Mouse (Mus musculus) midbrain, embryonic 14.5 days (tissue): Measurements from ENCODE around the gene Traf3ip3. TPM values are rescaled to one million over a fixed set of nuclear protein-coding genes. Genes with fewer than 3 reads are reported as not detected.

Experiments
- ATAC-seq: fragments of 200-750 bp; cut with Nextera tagmentation; 2 replicates; pipeline ENCODE4 v1.8.0; 2017; ENCODE audit warnings: moderate number of reproducible peaks, moderate library complexity; ENCODE audit not compliant: low FRiP score, low TSS enrichment
- DNase-seq: peaks from one replicate; pipeline ENCODE4 v3.0.0-alpha.2; 2015
- H3K27ac ChIP-seq: fragments of 300-500 bp; sonication (generic); replicated peaks from 2 replicates; pipeline ENCODE4 v1.5.1; 2014; ENCODE audit warnings: mild to moderate bottlenecking, low read depth, low read length, moderate library complexity
- H3K27me3 ChIP-seq: fragments of 300-500 bp; sonication (generic); 2 replicates; pipeline ENCODE4 v1.6.1; 2014; ENCODE audit warnings: low read length, control low read depth, mixed read lengths; ENCODE audit not compliant: control insufficient read depth, insufficient read depth
- H3K36me3 ChIP-seq: fragments of 300-500 bp; sonication (generic); 2 replicates; pipeline ENCODE4 v1.6.1; 2014; ENCODE audit warnings: low read length, control low read depth; ENCODE audit not compliant: control insufficient read depth, insufficient read depth
- H3K4me1 ChIP-seq: fragments of 300-500 bp; sonication (generic); 2 replicates; pipeline ENCODE4 v1.6.1; 2014; ENCODE audit warnings: mild to moderate bottlenecking, antibody characterized with exemption, low read length, control low read depth; ENCODE audit not compliant: control insufficient read depth, insufficient read depth
- H3K4me2 ChIP-seq: fragments of 300-500 bp; sonication (generic); 2 replicates; pipeline ENCODE4 v1.6.1; 2014; ENCODE audit warnings: mild to moderate bottlenecking, low read length, moderate library complexity
- H3K4me3 ChIP-seq: fragments of 300-500 bp; sonication (generic); replicated peaks from 2 replicates; pipeline ENCODE4 v1.5.1; 2014; ENCODE audit warnings: low read depth, low read length
- H3K9ac ChIP-seq: fragments of 300-500 bp; sonication (generic); replicated peaks from 2 replicates; pipeline ENCODE4 v1.6.1; 2014; ENCODE audit warnings: mild to moderate bottlenecking, low read length, moderate library complexity
- H3K9me3 ChIP-seq: fragments of 300-500 bp; sonication (generic); 2 replicates; pipeline ENCODE4 v1.6.1; 2016; ENCODE audit warnings: low read length, control low read depth, mixed read lengths; ENCODE audit not compliant: control insufficient read depth
- WGBS: fragments of 180-500 bp; shearing (Covaris S2); extraction: QIAGEN DNeasy Blood & Tissue Kit; methylation state at CpG from one replicate; pipeline ENCODE4 v1.1.7; 2014; 5-methylcytosine and 5-hydroxymethylcytosine counted together
- polyA plus RNA-seq: library from polyadenylated mRNA; unstranded; fragments of >200 nt; fragmentation: Nextera tagmentation; extraction: Ambion mirVana; gene quantifications from 2 replicates; pipeline ENCODE4 v1.2.1, GENCODE M21; 2014

The Traf3ip3 gene
- polyA plus RNA-seq, 1 experiment from 2014 or later: 1.4 TPM

DNA sequence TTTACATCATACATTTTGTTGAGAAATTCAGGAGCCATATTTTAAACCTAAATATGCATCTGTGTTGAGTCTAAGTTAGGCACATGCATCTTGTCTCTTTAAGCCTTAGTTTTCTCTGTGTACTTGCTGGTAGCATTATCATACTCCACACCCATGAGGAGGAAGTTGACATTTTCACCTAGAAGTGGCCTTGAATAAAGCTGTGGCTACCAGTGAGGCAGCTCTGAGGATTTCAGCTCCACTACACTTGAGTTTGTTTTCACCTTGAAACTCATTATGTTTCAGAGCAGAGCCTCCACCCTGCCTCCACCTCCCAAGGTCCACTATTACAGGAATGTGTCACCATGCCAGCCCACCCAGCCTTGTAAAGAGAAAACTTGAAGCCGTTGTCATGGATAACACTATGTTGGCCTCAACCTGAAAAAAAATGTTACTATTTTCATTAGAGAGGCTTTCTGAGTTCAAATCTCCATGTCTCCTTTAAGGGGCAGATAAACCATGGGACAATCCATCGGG, 32.7 kb upstream of the Traf3ip3 start:
- ATAC-seq (no peak), DNase-seq (no peak)
- Histone ChIP-seq H3K9ac (no peak overlapping the region), H3K27ac (no peak overlapping the region), H3K4me1 (no peaks in the 10 kb centered on the region), H3K4me2 (no peak overlapping the region), H3K27me3 (no peaks in the 10 kb centered on the region), H3K4me3 (no peak overlapping the region), H3K36me3 (no peaks in the 10 kb centered on the region), H3K9me3 (no peaks in the 10 kb centered on the region)
- 92% methylated on average over 2 of the region's 2 CpGs for WGBS

- 89% methylated on average over 2 of the region's 2 CpGs for WGBS
- Histone ChIP-seq H3K9me3 (no peaks in the 10 kb centered on the region), H3K9ac (no peak overlapping the region)
Measured at GRCm38 (mm10) chr1:193232732-193233131, 31.2 kb upstream of the Traf3ip3 start.

GRCm38 (mm10) chr1:193230935-193231334, 29.4 kb upstream of the Traf3ip3 start:
- Histone ChIP-seq H3K9me3 (no peaks in the 10 kb centered on the region), H3K36me3 (no peaks in the 10 kb centered on the region), H3K9ac (no peak overlapping the region), H3K4me1 (no peaks in the 10 kb centered on the region), H3K27me3 (no peaks in the 10 kb centered on the region), H3K4me3 (no peak overlapping the region), H3K27ac (no peak overlapping the region), H3K4me2 (no peak overlapping the region)
- no peak for DNase-seq
- 76% methylated on average over 5 of the region's 5 CpGs for WGBS
- ATAC-seq: no peak

More at GRCm38 (mm10) chr1:193232732-193233131, 31.2 kb upstream of the Traf3ip3 start:
- Histone ChIP-seq H3K4me2 (no peak overlapping the region), H3K4me1 (no peaks in the 10 kb centered on the region), H3K27ac (no peak overlapping the region), H3K4me3 (no peak overlapping the region), H3K27me3 (no peaks in the 10 kb centered on the region), H3K36me3 (no peaks in the 10 kb centered on the region)
- ATAC-seq (no peak), DNase-seq (no peak)

DNA sequence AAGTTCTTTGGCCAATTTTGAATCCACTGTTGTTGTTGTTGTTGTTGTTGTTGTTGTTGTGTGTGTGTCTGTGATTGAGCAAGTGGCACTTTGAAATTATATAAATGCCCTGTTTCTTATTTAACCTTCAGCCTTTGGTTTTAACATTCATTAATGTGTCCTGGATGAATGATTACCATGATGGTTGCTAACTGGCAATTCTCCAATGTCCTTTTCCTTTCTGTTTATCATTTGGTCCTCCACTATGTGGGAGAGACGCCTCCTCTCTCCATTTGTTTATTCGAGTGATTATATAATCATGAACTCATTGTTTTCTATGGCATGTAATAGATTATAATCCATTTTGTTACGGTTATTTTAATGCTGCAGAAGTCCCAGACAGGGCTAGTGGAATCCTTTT, 29.0 kb upstream of the Traf3ip3 start:
- ATAC-seq: no peak
- DNase-seq: no peak
- Histone ChIP-seq H3K27me3 (no peaks in the 10 kb centered on the region), H3K9ac (no peak overlapping the region), H3K36me3 (no peaks in the 10 kb centered on the region), H3K27ac (no peak overlapping the region), H3K9me3 (no peaks in the 10 kb centered on the region), H3K4me2 (no peak overlapping the region), H3K4me3 (no peak overlapping the region), H3K4me1 (no peaks in the 10 kb centered on the region)
- WGBS: 82% methylated on average over 3 of the region's 3 CpGs

GRCm38 (mm10) chr1:193229570-193229969, 28.1 kb upstream of the Traf3ip3 start:
- no peak for ATAC-seq
- no peak for DNase-seq
- H3K4me2 ChIP-seq: no peak overlapping the region
- no peak overlapping the region for H3K27ac ChIP-seq
- H3K36me3 ChIP-seq: no peaks in the 10 kb centered on the region
- no peak overlapping the region for H3K4me3 ChIP-seq
- no peaks in the 10 kb centered on the region for H3K9me3 ChIP-seq
- WGBS: 93% methylated on average over 5 of the region's 5 CpGs
- H3K27me3 ChIP-seq: no peaks in the 10 kb centered on the region
- no peaks in the 10 kb centered on the region for H3K4me1 ChIP-seq
- no peak overlapping the region for H3K9ac ChIP-seq

DNA sequence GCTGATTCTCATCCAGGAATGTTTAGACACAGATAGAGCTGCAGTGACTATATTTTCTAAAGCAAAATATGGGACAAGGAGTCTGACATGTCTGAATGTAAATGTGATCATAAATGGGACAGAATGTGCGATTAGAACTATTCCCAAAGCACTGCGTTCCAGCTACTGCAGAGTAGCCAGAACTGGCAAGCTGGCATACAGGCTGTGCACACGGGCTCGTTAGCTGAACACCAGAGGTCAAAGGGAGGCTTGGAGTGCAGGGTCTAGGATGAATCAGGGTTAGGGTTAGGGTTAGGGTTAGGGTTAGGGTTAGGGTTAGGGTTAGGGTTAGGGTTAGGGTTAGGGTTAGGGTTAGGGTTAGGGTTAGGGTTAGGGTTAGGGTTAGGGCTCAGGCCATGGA, 26.0 kb upstream of the Traf3ip3 start:
- no peaks in the 10 kb centered on the region for H3K4me1 ChIP-seq
- H3K4me3 ChIP-seq: no peak overlapping the region
- no peaks in the 10 kb centered on the region for H3K9me3 ChIP-seq
- H3K27ac ChIP-seq: no peak overlapping the region
- DNase-seq (no peak), ATAC-seq (no peak)
- H3K4me2 ChIP-seq: no peak overlapping the region
- H3K36me3 ChIP-seq: no peaks in the 10 kb centered on the region
- no peak overlapping the region for H3K9ac ChIP-seq
- H3K27me3 ChIP-seq: no peaks in the 10 kb centered on the region
- WGBS: 68% methylated on average over 4 of the region's 4 CpGs

DNA sequence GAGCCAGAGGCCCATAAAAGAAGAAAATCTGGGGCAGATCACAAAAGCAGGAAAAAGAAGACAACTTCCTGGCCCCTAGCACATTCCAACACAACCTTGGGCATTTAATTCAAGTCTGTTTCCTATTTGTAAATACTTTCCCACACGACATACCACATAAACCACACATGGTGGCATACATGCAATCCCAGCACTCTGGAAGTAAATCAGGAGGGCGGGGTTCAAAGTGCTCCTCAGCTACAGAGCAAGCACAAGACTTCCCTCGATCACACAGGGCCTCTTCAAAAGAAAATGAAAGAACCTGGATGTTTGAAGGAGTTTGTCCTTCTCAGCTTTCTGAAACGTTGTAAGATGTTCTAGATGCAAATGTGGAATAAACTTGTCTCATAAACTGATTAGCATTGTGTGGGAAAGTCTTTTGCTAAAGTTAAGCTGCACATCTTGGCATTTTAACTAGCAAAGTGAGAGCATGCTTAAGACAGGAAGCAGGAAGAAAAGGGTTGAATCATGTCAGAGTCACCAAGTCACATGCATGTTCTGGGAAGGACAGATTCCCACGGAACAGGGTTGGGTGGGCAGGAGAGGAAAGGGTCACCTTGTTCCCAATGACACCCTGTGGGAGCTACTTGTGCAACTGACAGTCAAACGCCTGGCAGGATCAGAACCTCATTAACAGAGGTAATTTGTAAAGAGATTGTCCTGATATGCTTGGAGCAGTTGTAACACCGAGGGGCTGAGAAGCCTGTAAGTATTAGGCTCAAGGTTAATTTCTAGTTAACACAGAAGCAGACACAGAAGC, 25.4 kb upstream of the Traf3ip3 start:
- ATAC-seq (no peak), DNase-seq (no peak)
- H3K9ac ChIP-seq: no peak overlapping the region
- H3K36me3 ChIP-seq: no peaks in the 10 kb centered on the region
- H3K27ac ChIP-seq: no peak overlapping the region
- H3K9me3 ChIP-seq: no peaks in the 10 kb centered on the region
- WGBS: 54% methylated on average over 7 of the region's 7 CpGs
- no peak overlapping the region for H3K4me3 ChIP-seq
- H3K4me2 ChIP-seq: no peak overlapping the region
- no peaks in the 10 kb centered on the region for H3K27me3 ChIP-seq
- no peaks in the 10 kb centered on the region for H3K4me1 ChIP-seq

DNA sequence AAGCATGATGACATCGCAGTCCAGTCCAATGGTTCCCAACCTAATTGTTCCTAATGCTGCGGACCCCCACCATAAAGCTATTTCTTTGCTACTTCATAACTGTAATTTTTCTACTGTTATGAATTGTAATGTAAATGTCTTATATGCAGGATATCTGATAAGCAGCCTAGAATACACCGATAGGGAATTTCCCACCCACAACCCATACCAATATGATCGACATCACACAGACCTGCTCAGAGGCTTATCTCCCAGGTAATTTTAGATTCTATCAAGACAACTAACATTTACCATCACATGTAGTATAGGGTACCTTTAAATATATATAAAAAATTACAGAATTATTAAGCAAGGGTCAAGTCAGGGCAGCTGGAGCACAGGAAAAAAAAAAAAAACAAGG, 24.6 kb upstream of the Traf3ip3 start:
- WGBS: 96% methylated on average over 4 of the region's 4 CpGs
- Histone ChIP-seq H3K36me3 (no peaks in the 10 kb centered on the region), H3K4me3 (no peak overlapping the region), H3K9me3 (no peaks in the 10 kb centered on the region), H3K4me1 (no peaks in the 10 kb centered on the region), H3K27me3 (no peaks in the 10 kb centered on the region), H3K4me2 (no peak overlapping the region), H3K27ac (no peak overlapping the region), H3K9ac (no peak overlapping the region)
- no peak for DNase-seq
- ATAC-seq: no peak

GRCm38 (mm10) chr1:193225531-193225930, 24.0 kb upstream of the Traf3ip3 start:
- ATAC-seq: no peak
- H3K9ac ChIP-seq: no peak overlapping the region
- no peaks in the 10 kb centered on the region for H3K27me3 ChIP-seq
- WGBS: 34% methylated on average over 3 of the region's 3 CpGs
- no peak overlapping the region for H3K4me3 ChIP-seq
- no peak overlapping the region for H3K27ac ChIP-seq
- H3K36me3 ChIP-seq: no peaks in the 10 kb centered on the region
- H3K4me1 ChIP-seq: no peaks in the 10 kb centered on the region
- DNase-seq: no peak
- H3K4me2 ChIP-seq: no peak overlapping the region
- no peaks in the 10 kb centered on the region for H3K9me3 ChIP-seq
